Mouse (Mus musculus): Measurements from ENCODE around the gene Zbtb8b. TPM values are rescaled to one million over a fixed set of nuclear protein-coding genes. Genes with fewer than 3 reads are reported as not detected.

The Zbtb8b gene
- polyA plus RNA-seq, 1 experiment = not detected

Other genes starting within 250 kb of the Zbtb8b start
- 1.9 and 2.6 TPM in 2 replicates for gene C77080, start 179.4 kb downstream of the Zbtb8b start, polyA plus RNA-seq (2012; ENCODE audit: insufficient read depth, insufficient read length, missing spikeins)
- 0.75 and 1.3 TPM in 2 replicates for gene Sync, start 153.2 kb downstream of the Zbtb8b start, polyA plus RNA-seq (2012; ENCODE audit: insufficient read depth, insufficient read length, missing spikeins)
- gene Rbbp4, start 105.5 kb downstream of the Zbtb8b start, polyA plus RNA-seq (2012; ENCODE audit: insufficient read depth, insufficient read length, missing spikeins) = 77.7 and 87.6 TPM in 2 replicates
- gene Zbtb8os, start 105.2 kb downstream of the Zbtb8b start, polyA plus RNA-seq (2012; ENCODE audit: insufficient read depth, insufficient read length, missing spikeins) = 92.1 and 127 TPM in 2 replicates
- 1.5 and 3.4 TPM in 2 replicates for gene Zbtb8a, start 62.7 kb downstream of the Zbtb8b start, polyA plus RNA-seq (2012; ENCODE audit: insufficient read depth, insufficient read length, missing spikeins)
- 24.8 and 35.7 TPM in 2 replicates for gene Bsdc1, start 20.7 kb upstream of the Zbtb8b start, polyA plus RNA-seq (2012; ENCODE audit: insufficient read depth, insufficient read length, missing spikeins)
- not detected in 2 replicates for gene Tssk3, start 50.2 kb upstream of the Zbtb8b start, polyA plus RNA-seq (2012; ENCODE audit: insufficient read depth, insufficient read length, missing spikeins)
- not detected in 2 replicates for gene Fam229a, start 50.3 kb upstream of the Zbtb8b start, polyA plus RNA-seq (2012; ENCODE audit: insufficient read depth, insufficient read length, missing spikeins)
- gene Marcksl1, start 72.7 kb upstream of the Zbtb8b start, polyA plus RNA-seq (2012; ENCODE audit: insufficient read depth, insufficient read length, missing spikeins) = 3.5 and 4.9 TPM in 2 replicates
- 46.2 and 49.1 TPM in 2 replicates for gene Hdac1, start 101.9 kb upstream of the Zbtb8b start, polyA plus RNA-seq (2012; ENCODE audit: insufficient read depth, insufficient read length, missing spikeins)
- gene Lck, start 132.8 kb upstream of the Zbtb8b start, polyA plus RNA-seq (2012; ENCODE audit: insufficient read depth, insufficient read length, missing spikeins) = not detected in 2 replicates
- gene Fam167b, start 137.7 kb upstream of the Zbtb8b start, polyA plus RNA-seq (2012; ENCODE audit: insufficient read depth, insufficient read length, missing spikeins) = not detected in 2 replicates
- 156 and 174 TPM in 2 replicates for gene Eif3i, start 159.8 kb upstream of the Zbtb8b start, polyA plus RNA-seq (2012; ENCODE audit: insufficient read depth, insufficient read length, missing spikeins)
- 84.4 and 96.6 TPM in 2 replicates for gene Tmem234, start 159.8 kb upstream of the Zbtb8b start, polyA plus RNA-seq (2012; ENCODE audit: insufficient read depth, insufficient read length, missing spikeins)
- 1.3 TPM in 1 of 2 replicates, not detected in the other for gene Dcdc2b, start 173.4 kb upstream of the Zbtb8b start, polyA plus RNA-seq (2012; ENCODE audit: insufficient read depth, insufficient read length, missing spikeins)
- gene Iqcc, start 178.2 kb upstream of the Zbtb8b start, polyA plus RNA-seq (2012; ENCODE audit: insufficient read depth, insufficient read length, missing spikeins) = 14.3 and 14.6 TPM in 2 replicates
- 59.5 and 76.0 TPM in 2 replicates for gene Ccdc28b, start 183.1 kb upstream of the Zbtb8b start, polyA plus RNA-seq (2012; ENCODE audit: insufficient read depth, insufficient read length, missing spikeins)
- gene Txlna, start 200.2 kb upstream of the Zbtb8b start, polyA plus RNA-seq (2012; ENCODE audit: insufficient read depth, insufficient read length, missing spikeins) = 13.5 and 15.8 TPM in 2 replicates
- 45.7 and 75.5 TPM in 2 replicates for gene Kpna6, start 231.9 kb upstream of the Zbtb8b start, polyA plus RNA-seq (2012; ENCODE audit: insufficient read depth, insufficient read length, missing spikeins)

Measured in brown adipose tissue, adult 24 weeks (tissue).